13 mouse cellular contexts compared by ENCODE assay signal in genomic region chr2:163699078-163699780, GRCm38 (mm10). TPM values are rescaled to one million over a fixed set of nuclear protein-coding genes. Genes with fewer than 3 reads are reported as not detected.
DNase-seq lines count a peak whose midpoint lies in the region; ATAC-seq and TF ChIP-seq lines count a peak whose summit lies in the region.
"Had no signal": no experiment of that assay in that cellular context is flagged by ENCODE, and none has a peak within 500 bp of the region (broad histone marks: within the 10 kb centered on the region; RNA-seq: fewer than 3 reads in every experiment).

No protein-coding gene starts in this region.

- H3K36me3 ChIP-seq in hindbrain, embryonic 16.5 days (ENCODE audit: control insufficient read depth, insufficient read depth, low read length): no peaks in the 10 kb centered on the region
- no peaks in the 10 kb centered on the region; the same call in 1 of the 2 replicates for H3K36me3 ChIP-seq in hindbrain, embryonic 14.5 days (replicated peaks; ENCODE audit: control insufficient read depth, insufficient read depth)
- no peaks in the 10 kb centered on the region for H3K36me3 ChIP-seq in spleen, adult 2 months (ENCODE audit: control insufficient read depth, insufficient read depth, low read length)
- H3K36me3 ChIP-seq in heart, embryonic 16.5 days (ENCODE audit: control insufficient read depth, insufficient read depth): no peaks in the 10 kb centered on the region
- H3K36me3 ChIP-seq: embryonic facial prominence, embryonic 12.5 days; limb, embryonic 15.5 days had no signal

- WGBS in hindbrain, embryonic 16.5 days: 71% methylated on average over 11 of the region's 11 CpGs
- 76% methylated on average over 11 of the region's 11 CpGs for WGBS in hindbrain, embryonic 14.5 days
- 67% methylated on average over 11 of the region's 11 CpGs for whole genome bisulfite sequencing in spleen, adult 2 months
- 57% methylated on average over 11 of the region's 11 CpGs for WGBS in heart, embryonic 16.5 days
- 22% methylated on average over 11 of the region's 11 CpGs for WGBS in olfactory bulb, adult 2 months

- H3K9ac ChIP-seq in hindbrain, embryonic 16.5 days (ENCODE audit: low read depth, low read length): no peak overlapping the region
- H3K9ac ChIP-seq in hindbrain, embryonic 14.5 days: no peak overlapping the region
- peak overlapping the region; percentile 55 for H3K9ac ChIP-seq in heart, embryonic 16.5 days (ENCODE audit: low read length)
- H3K9ac ChIP-seq: embryonic facial prominence, embryonic 12.5 days; limb, embryonic 15.5 days had no signal

- H3K27me3 ChIP-seq in hindbrain, embryonic 16.5 days (replicated peaks; ENCODE audit: control insufficient read depth, insufficient read depth, low read length): no peaks in the 10 kb centered on the region
- no peaks in the 10 kb centered on the region for H3K27me3 ChIP-seq in hindbrain, embryonic 14.5 days (ENCODE audit: control insufficient read depth, insufficient read depth, low read length)
- H3K27me3 ChIP-seq in spleen, adult 2 months (ENCODE audit: control insufficient read depth, insufficient read depth, low read length): no peaks in the 10 kb centered on the region
- no peaks in the 10 kb centered on the region for H3K27me3 ChIP-seq in heart, embryonic 16.5 days (ENCODE audit: control insufficient read depth, insufficient read depth, low read length)
- H3K27me3 ChIP-seq: embryonic facial prominence, embryonic 12.5 days; limb, embryonic 15.5 days had no signal

- peak; percentile 42; the same call in 1 of the 2 replicates for ATAC-seq in hindbrain, embryonic 16.5 days
- no peak for ATAC-seq in hindbrain, embryonic 14.5 days (ENCODE audit: low FRiP score)
- ATAC-seq in heart, embryonic 16.5 days (replicated peaks; ENCODE audit: extremely low read depth, insufficient read depth, low FRiP score): no peak

- H3K4me2 ChIP-seq in hindbrain, embryonic 16.5 days (ENCODE audit: low read length): no peak overlapping the region
- no peak overlapping the region for H3K4me2 ChIP-seq in hindbrain, embryonic 14.5 days (replicated peaks)
- no peak overlapping the region for H3K4me2 ChIP-seq in heart, embryonic 16.5 days (ENCODE audit: low read depth, low read length)
- H3K4me2 ChIP-seq: embryonic facial prominence, embryonic 12.5 days; limb, embryonic 15.5 days had no signal

- no peaks in the 10 kb centered on the region; the same call in 1 of the 2 replicates for H3K4me1 ChIP-seq in hindbrain, embryonic 16.5 days (ENCODE audit: control insufficient read depth, insufficient read depth, low read depth, low read length)
- H3K4me1 ChIP-seq in hindbrain, embryonic 14.5 days (replicated peaks; ENCODE audit: control insufficient read depth, insufficient read depth, low read length): 0 out of 2 replicates have a peak, but pooled peaks cover 10% of the 10 kb centered on the region
- H3K4me1 ChIP-seq in spleen, adult 2 months (ENCODE audit: control insufficient read depth, insufficient read depth, insufficient read length): peaks cover 37% of the 10 kb centered on the region
- peaks cover 67% of the 10 kb centered on the region for H3K4me1 ChIP-seq in heart, embryonic 16.5 days (ENCODE audit: control insufficient read depth, insufficient read depth, low read length)
- peaks cover 39% of the 10 kb centered on the region for H3K4me1 ChIP-seq in olfactory bulb, adult 2 months (ENCODE audit: control insufficient read depth, insufficient read depth, low read length)

- no peak for TF ChIP-seq CTCF in spleen, adult 2 months (IDR thresholded peaks at IDR 0.05; ENCODE audit: extremely low read depth, insufficient read depth, insufficient read length, insufficient replicate concordance)
- no peak for TF ChIP-seq CTCF in olfactory bulb, adult 2 months (IDR thresholded peaks at IDR 0.05; ENCODE audit: insufficient read depth, low read depth, low read length)

- DNase-seq in hindbrain, embryonic 14.5 days (ENCODE audit: low spot score): no peak
- no peak for DNase-seq in spleen, adult 2 months (ENCODE audit: low read depth in 1 of 2, low spot score in 2 of 2)
- DNase-seq in spleen, adult 18-20 months: no peak
- no peak for DNase-seq in Muller cell, postnatal 12 days (ENCODE audit: inconsistent ontology term)
- DNase-seq in left cerebral cortex, adult 8-10 months (ENCODE audit: low spot score in 2 of 2): no peak
- DNase-seq: kidney, adult 11 months; midbrain, embryonic 14.5 days; thymus, postnatal 36 days had no signal

- no peak overlapping the region for H3K4me3 ChIP-seq in hindbrain, embryonic 16.5 days (ENCODE audit: low read length)
- H3K4me3 ChIP-seq in hindbrain, embryonic 14.5 days (replicated peaks; ENCODE audit: low read length): no peak overlapping the region
- H3K4me3 ChIP-seq in spleen, adult 2 months (ENCODE audit: extremely low read depth, insufficient read depth, insufficient read length): no peak overlapping the region
- H3K4me3 ChIP-seq in heart, embryonic 16.5 days (ENCODE audit: low read length): no peak overlapping the region
- H3K4me3 ChIP-seq in olfactory bulb, adult 2 months (ENCODE audit: insufficient read depth, low read depth, low read length): no peak overlapping the region
- H3K4me3 ChIP-seq: embryonic facial prominence, embryonic 12.5 days; limb, embryonic 15.5 days had no signal

- no peaks in the 10 kb centered on the region for H3K9me3 ChIP-seq in hindbrain, embryonic 16.5 days (ENCODE audit: control insufficient read depth, low read length)
- no peaks in the 10 kb centered on the region for H3K9me3 ChIP-seq in hindbrain, embryonic 14.5 days (ENCODE audit: control insufficient read depth, low read length)
- no peaks in the 10 kb centered on the region for H3K9me3 ChIP-seq in heart, embryonic 16.5 days (replicated peaks; ENCODE audit: control insufficient read depth, low read length)
- H3K9me3 ChIP-seq: embryonic facial prominence, embryonic 12.5 days; limb, embryonic 15.5 days had no signal

- TF ChIP-seq POLR2A in spleen, adult 2 months (IDR thresholded peaks at IDR 0.05; ENCODE audit: low read depth, low read length): no peak
- TF ChIP-seq POLR2A in olfactory bulb, adult 2 months (IDR thresholded peaks at IDR 0.05; ENCODE audit: insufficient read depth, low read depth, low read length): no peak

- no peak overlapping the region for H3K27ac ChIP-seq in hindbrain, embryonic 16.5 days (ENCODE audit: low read depth, low read length)
- H3K27ac ChIP-seq in hindbrain, embryonic 14.5 days: no peak overlapping the region
- H3K27ac ChIP-seq in spleen, adult 2 months (ENCODE audit: insufficient read depth, low read length): peak overlapping the region; percentile 5; the same call in 1 of the 2 replicates
- peak overlapping the region; percentile 91 for H3K27ac ChIP-seq in heart, embryonic 16.5 days (ENCODE audit: low read length)
- peak overlapping the region; percentile 87 for H3K27ac ChIP-seq in olfactory bulb, adult 2 months (ENCODE audit: insufficient read depth, low read depth, low read length)

RNA-seq across cellular contexts. Expression of gene Pkig, which starts 41.0 kb away (rescaled TPM):
- polyA plus RNA-seq in hindbrain, embryonic 16.5 days (2015; fragmentation: Nextera tagmentation; extraction: Ambion mirVana): 126 and 127 TPM in 2 replicates
- 107 and 117 TPM in 2 replicates for polyA plus RNA-seq in hindbrain, embryonic 14.5 days (2014; fragmentation: Nextera tagmentation; extraction: Ambion mirVana)
- polyA plus RNA-seq in spleen, adult 2 months (2012; rRNA removed): 138 and 179 TPM in 2 replicates
- 374 and 420 TPM in 2 replicates for polyA plus RNA-seq in heart, embryonic 16.5 days (2015; fragmentation: Nextera tagmentation; extraction: Ambion mirVana)
- not detected in 2 replicates for polyA plus RNA-seq in olfactory bulb, adult 2 months (2012; ENCODE audit: insufficient read depth, insufficient read length, low replicate concordance, missing spikeins)
- total RNA-seq in left cerebral cortex, adult 8-10 months (2022): 100 to 1,000 TPM; 112 to 128 (median 121) TPM

RNA-seq across cellular contexts. Expression of gene Ada, which starts 50.8 kb away (rescaled TPM):
- 3.5 and 4.2 TPM in 2 replicates for polyA plus RNA-seq in hindbrain, embryonic 16.5 days (2015; fragmentation: Nextera tagmentation; extraction: Ambion mirVana)
- polyA plus RNA-seq in hindbrain, embryonic 14.5 days (2014; fragmentation: Nextera tagmentation; extraction: Ambion mirVana): 3.0 and 3.3 TPM in 2 replicates
- 4.3 and 4.5 TPM in 2 replicates for polyA plus RNA-seq in spleen, adult 2 months (2012; rRNA removed)
- 5.9 and 10.9 TPM in 2 replicates for polyA plus RNA-seq in heart, embryonic 16.5 days (2015; fragmentation: Nextera tagmentation; extraction: Ambion mirVana)
- polyA plus RNA-seq in olfactory bulb, adult 2 months (2012; ENCODE audit: insufficient read depth, insufficient read length, low replicate concordance, missing spikeins): not detected in 2 replicates
- 1 to 10 TPM; 1.4 to 2.0 (median 1.5) TPM for total RNA-seq in left cerebral cortex, adult 8-10 months (2022)

RNA-seq across cellular contexts. Expression of gene Serinc3, which starts 54.3 kb away (rescaled TPM):
- 38.6 and 41.2 TPM in 2 replicates for polyA plus RNA-seq in hindbrain, embryonic 16.5 days (2015; fragmentation: Nextera tagmentation; extraction: Ambion mirVana)
- 42.1 and 45.1 TPM in 2 replicates for polyA plus RNA-seq in hindbrain, embryonic 14.5 days (2014; fragmentation: Nextera tagmentation; extraction: Ambion mirVana)
- polyA plus RNA-seq in spleen, adult 2 months (2012; rRNA removed): 400 and 443 TPM in 2 replicates
- polyA plus RNA-seq in heart, embryonic 16.5 days (2015; fragmentation: Nextera tagmentation; extraction: Ambion mirVana): 56.1 and 71.3 TPM in 2 replicates
- polyA plus RNA-seq in olfactory bulb, adult 2 months (2012; ENCODE audit: insufficient read depth, insufficient read length, low replicate concordance, missing spikeins): 82.6 TPM in 1 of 2 replicates, not detected in the other
- total RNA-seq in left cerebral cortex, adult 8-10 months (2022): 100 to 1,000 TPM; 225 to 241 (median 233) TPM

Comparison
In these comparisons a context has a peak if more than half of its experiments do, and no peak if none do; other contexts are left out.
1. H3K27ac ChIP-seq: peak in spleen, adult 2 months (single experiment), heart, embryonic 16.5 days (single experiment) and olfactory bulb, adult 2 months (single experiment); none in hindbrain, embryonic 16.5 days (single experiment) and hindbrain, embryonic 14.5 days (single experiment).
2. RNA of gene Pkig, which starts 41.0 kb away (polyA plus RNA-seq): 374 to 420 TPM in heart, embryonic 16.5 days, 138 to 179 TPM in spleen, adult 2 months, 126 to 127 TPM in hindbrain, embryonic 16.5 days and 107 to 117 TPM in hindbrain, embryonic 14.5 days; not detected in olfactory bulb, adult 2 months; every median in the first group is over 100 times any median in the second.